Mouse (Mus musculus) left cerebral cortex, adult 8-10 months (tissue): Measurements from ENCODE around the gene Il17rb. TPM values are rescaled to one million over a fixed set of nuclear protein-coding genes. Genes with fewer than 3 reads are reported as not detected.

ENCODE experiments used
- DNase-seq, 2 experiments: peaks; one replicate each; pipeline ENCODE4 v3.0.0; 2022; ENCODE audit warnings: low spot score in 2 of 2
- microRNA-seq, 2 experiments: library from miRNA; unstranded; fragments of <30 nt; microRNA quantifications; one replicate each; pipeline ENCODE4 v1.2.0; 2022
- total RNA-seq, 4 experiments: library from RNA; stranded (reverse); gene quantifications; 2 replicates each; pipeline ENCODE4 v1.2.4; 2022

Gene Il17rb
- total RNA-seq, 4 experiments from 2014 or later: 1.3 to 1.9 (median 1.6) TPM

GRCm38 (mm10) chr14:29968075-29968821 is 40.4 kb downstream of the Il17rb start, which contains the start of gene Selenok:
Gene Selenok (plus strand): TSS chr14:29968308.
- DNase-seq: peak; percentile 87 to 99

- no peak for DNase-seq
Measured at GRCm38 (mm10) chr14:29967611-29968010, 41.1 kb downstream of the Il17rb start.

GRCm38 (mm10) chr14:29957393-29957792 is 51.3 kb downstream of the Il17rb start:
- DNase-seq: no peak

GRCm38 (mm10) chr14:29950805-29951204 is 57.9 kb downstream of the Il17rb start:
- DNase-seq: no peak

- no peak for DNase-seq
Measured at GRCm38 (mm10) chr14:29946761-29947309, 61.9 kb downstream of the Il17rb start.

Small RNA genes within 50 kb of the gene (microRNA-seq; reads per million reads assigned to microRNA genes)
- 0.22 to 0.42 reads per million in 2 experiments for gene Mir6947

Other genes with a start within 250 kb of the Il17rb start
- 100 to 1,000 TPM; 115 to 127 (median 122) TPM for gene Selenok, start 40.6 kb downstream of the Il17rb start, total RNA-seq
- 10 to 100 TPM; 81.1 to 94.3 (median 86.4) TPM for gene Actr8, start 30.6 kb downstream of the Il17rb start, total RNA-seq
- gene Chdh, start 127 bp upstream of the Il17rb start, total RNA-seq: 1 to 10 TPM; 2.5 to 3.9 (median 3.1) TPM